Mouse (Mus musculus): ENCODE results near the gene Rnf167. TPM values are rescaled to one million over a fixed set of nuclear protein-coding genes. Genes with fewer than 3 reads are reported as not detected.

Gene Rnf167
- polyA plus RNA-seq, 1 experiment from 2014 or later = 114 TPM

GRCm38 (mm10) chr11:70643051-70643450 lies 4.0 kb upstream of the Rnf167 start:
- H3K36me3 ChIP-seq (ENCODE audit: control insufficient read depth, insufficient read depth, low read length) = peaks cover 17% of the 10 kb centered on the region
- no peak overlapping the region for H3K27ac ChIP-seq (ENCODE audit: low read depth, low read length)
- 90% methylated on average over 6 of the region's 6 CpGs for WGBS
- no peak overlapping the region for H3K9ac ChIP-seq (ENCODE audit: low read depth, low read length)
- no peaks in the 10 kb centered on the region for H3K9me3 ChIP-seq (ENCODE audit: control insufficient read depth, low read length)
- ATAC-seq (replicated peaks; ENCODE audit: low FRiP score) = no peak
- H3K4me2 ChIP-seq = peak overlapping the region; percentile 13
- no peak overlapping the region for H3K4me3 ChIP-seq (ENCODE audit: low read depth, low read length)
- peaks cover 34% of the 10 kb centered on the region for H3K4me1 ChIP-seq (replicated peaks; ENCODE audit: control insufficient read depth, insufficient read depth, low read length)
- no peak for DNase-seq (ENCODE audit: low spot score)
- H3K27me3 ChIP-seq (replicated peaks; ENCODE audit: control insufficient read depth, insufficient read depth, low read length) = no peaks in the 10 kb centered on the region

DNA sequence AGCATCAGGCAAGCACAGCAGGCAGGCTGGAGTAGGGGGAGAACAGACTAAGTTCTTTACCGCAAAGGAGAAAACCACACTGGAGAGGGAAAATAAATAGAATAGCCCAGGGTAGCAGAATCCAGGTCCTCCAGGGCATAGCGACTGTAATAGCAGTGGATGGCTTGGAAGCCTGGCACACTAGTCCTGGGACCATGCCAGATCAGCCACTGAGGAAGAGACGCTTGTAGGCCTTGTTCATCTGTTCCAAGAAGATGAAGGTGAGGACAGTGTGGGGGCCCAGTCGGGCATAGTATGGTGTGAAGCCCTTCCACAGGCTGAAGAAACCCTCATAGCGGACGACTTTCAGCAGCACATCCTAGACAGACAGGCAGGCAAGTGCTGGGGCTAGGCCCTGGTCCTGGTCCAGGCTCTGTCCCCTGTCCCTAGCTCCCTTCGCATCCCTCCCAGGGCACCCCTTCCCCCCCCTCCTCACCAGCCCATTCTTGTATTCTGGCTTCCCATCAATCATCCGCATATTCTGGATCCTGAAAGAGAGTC lies 2.4 kb upstream of the Rnf167 start:
- no peak overlapping the region for H3K4me3 ChIP-seq (ENCODE audit: low read depth, low read length)
- H3K4me2 ChIP-seq = no peak overlapping the region
- DNase-seq (ENCODE audit: low spot score) = no peak
- no peaks in the 10 kb centered on the region for H3K9me3 ChIP-seq (ENCODE audit: control insufficient read depth, low read length)
- ATAC-seq (replicated peaks; ENCODE audit: low FRiP score) = no peak
- H3K4me1 ChIP-seq (replicated peaks; ENCODE audit: control insufficient read depth, insufficient read depth, low read length) = peaks cover 33% of the 10 kb centered on the region
- peaks cover 25% of the 10 kb centered on the region for H3K36me3 ChIP-seq (ENCODE audit: control insufficient read depth, insufficient read depth, low read length)
- WGBS = 94% methylated on average over 8 of the region's 8 CpGs
- no peak overlapping the region for H3K27ac ChIP-seq (ENCODE audit: low read depth, low read length)
- H3K27me3 ChIP-seq (replicated peaks; ENCODE audit: control insufficient read depth, insufficient read depth, low read length) = no peaks in the 10 kb centered on the region
- 0 out of 2 replicates have a peak overlapping the region, but pooled peaks have one; percentile 9 for H3K9ac ChIP-seq (ENCODE audit: low read depth, low read length)

DNA sequence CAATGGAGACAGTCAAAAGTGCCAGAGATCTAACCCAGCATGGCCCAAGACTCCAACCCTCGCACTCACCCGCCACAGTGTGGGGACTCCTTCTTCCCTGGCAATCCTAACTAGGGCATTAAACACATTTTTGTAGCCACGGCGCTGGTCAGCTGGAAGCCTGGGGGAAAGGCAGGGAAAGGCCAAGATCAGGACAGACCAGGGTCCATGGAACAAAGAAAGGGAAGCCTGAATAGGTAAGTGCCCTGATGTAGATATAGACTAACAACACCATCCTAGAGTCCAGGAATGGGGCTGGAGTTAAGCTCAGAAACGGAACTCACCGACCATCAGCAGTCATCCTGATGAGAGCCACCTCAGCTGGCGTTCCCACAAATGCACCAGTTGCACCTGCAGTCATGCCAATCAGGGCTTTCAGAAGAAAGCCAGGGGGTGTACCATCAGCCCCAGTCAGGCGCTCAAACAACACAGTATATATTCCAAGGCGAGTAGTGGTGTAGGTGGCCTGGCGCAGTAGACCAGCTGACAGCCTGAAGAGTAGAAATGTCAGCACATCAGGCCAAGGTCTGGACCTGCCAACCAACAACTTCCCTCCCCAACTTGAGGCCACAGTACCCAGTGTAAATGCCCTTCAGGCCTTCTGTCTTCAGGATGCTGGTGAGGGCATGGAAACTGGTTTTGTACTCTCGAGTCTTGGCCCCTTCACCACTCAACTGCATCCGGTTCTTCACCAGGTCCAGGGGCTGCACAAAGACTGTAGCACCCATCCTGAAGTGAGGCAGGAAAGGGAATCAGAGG lies 1.4 kb upstream of the Rnf167 start:
- H3K27me3 ChIP-seq (replicated peaks; ENCODE audit: control insufficient read depth, insufficient read depth, low read length) = no peaks in the 10 kb centered on the region
- peak overlapping the region; percentile 81 for H3K27ac ChIP-seq (ENCODE audit: low read depth, low read length)
- DNase-seq (ENCODE audit: low spot score) (no peak), ATAC-seq (replicated peaks; ENCODE audit: low FRiP score) (no peak)
- peaks cover 34% of the 10 kb centered on the region for H3K4me1 ChIP-seq (replicated peaks; ENCODE audit: control insufficient read depth, insufficient read depth, low read length)
- no peaks in the 10 kb centered on the region for H3K9me3 ChIP-seq (ENCODE audit: control insufficient read depth, low read length)
- peaks cover 33% of the 10 kb centered on the region for H3K36me3 ChIP-seq (ENCODE audit: control insufficient read depth, insufficient read depth, low read length)
- H3K4me3 ChIP-seq (ENCODE audit: low read depth, low read length) = peak overlapping the region; percentile 92
- 87% methylated on average over 12 of the region's 12 CpGs for WGBS
- H3K4me2 ChIP-seq = peak overlapping the region; percentile 82
- peak overlapping the region; percentile 70 for H3K9ac ChIP-seq (ENCODE audit: low read depth, low read length)

DNA sequence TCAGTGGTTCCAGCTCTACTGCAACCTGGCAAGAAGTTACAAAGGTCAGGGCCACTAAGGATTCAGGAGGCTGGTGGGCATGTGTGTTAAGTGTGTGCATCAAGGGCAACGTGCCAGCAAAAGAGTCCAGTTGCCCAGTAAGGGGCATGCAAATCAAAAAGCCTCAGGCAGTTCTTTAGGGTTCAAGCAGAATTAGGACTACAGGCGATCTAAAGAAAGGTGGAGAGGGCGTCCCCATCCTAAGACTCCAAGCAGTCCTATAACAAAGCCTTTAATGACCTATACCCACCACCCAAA lies 828 bp upstream of the Rnf167 start:
- WGBS = 27% methylated on average over 3 of the region's 3 CpGs
- H3K27me3 ChIP-seq (replicated peaks; ENCODE audit: control insufficient read depth, insufficient read depth, low read length) = no peaks in the 10 kb centered on the region
- H3K9ac ChIP-seq (ENCODE audit: low read depth, low read length) = peak overlapping the region; percentile 70
- peaks cover 38% of the 10 kb centered on the region for H3K36me3 ChIP-seq (ENCODE audit: control insufficient read depth, insufficient read depth, low read length)
- no peak for DNase-seq (ENCODE audit: low spot score)
- H3K4me2 ChIP-seq = peak overlapping the region; percentile 82
- H3K9me3 ChIP-seq (ENCODE audit: control insufficient read depth, low read length) = no peaks in the 10 kb centered on the region
- H3K4me1 ChIP-seq (replicated peaks; ENCODE audit: control insufficient read depth, insufficient read depth, low read length) = peaks cover 39% of the 10 kb centered on the region
- peak overlapping the region; percentile 92 for H3K4me3 ChIP-seq (ENCODE audit: low read depth, low read length)
- peak overlapping the region; percentile 81 for H3K27ac ChIP-seq (ENCODE audit: low read depth, low read length)
- ATAC-seq (replicated peaks; ENCODE audit: low FRiP score) = no peak

DNA sequence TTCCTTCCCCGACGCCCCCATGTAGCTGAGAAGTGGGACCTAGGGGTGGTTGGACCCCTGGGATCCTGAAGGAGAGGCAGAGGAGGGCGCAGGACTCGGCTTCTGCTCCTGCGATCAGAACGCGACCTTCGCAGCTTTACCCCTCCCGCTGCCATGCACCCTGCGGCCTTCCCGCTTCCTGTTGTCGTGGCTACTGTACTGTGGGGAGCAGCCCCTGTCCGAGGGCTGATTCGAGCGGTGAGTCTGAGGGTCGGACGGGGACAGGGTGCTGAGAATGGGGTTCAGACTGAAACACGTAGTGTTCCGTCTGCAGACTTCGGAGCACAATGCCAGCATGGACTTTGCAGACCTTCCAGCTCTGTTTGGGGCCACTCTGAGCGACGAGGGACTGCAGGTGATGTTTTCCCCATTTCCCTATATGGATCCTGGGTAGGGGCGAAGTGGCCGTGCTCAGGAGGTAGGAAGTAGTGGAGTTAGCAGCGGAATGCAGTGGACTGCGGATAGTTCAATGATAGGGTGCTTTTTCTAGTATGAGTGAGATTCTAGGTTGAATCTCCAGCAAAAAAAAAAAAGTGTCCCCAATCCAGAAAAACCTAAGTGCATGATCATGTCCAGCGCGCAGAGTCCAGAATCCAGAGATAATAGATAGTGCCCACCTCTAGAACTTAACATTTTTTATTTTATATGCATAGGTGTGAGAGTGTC lies 833 bp downstream of the Rnf167 start:
- WGBS = 3% methylated on average over 28 of the region's 28 CpGs
- peak; percentile 55 for DNase-seq (ENCODE audit: low spot score)
- H3K4me2 ChIP-seq = peak overlapping the region; percentile 92
- H3K9ac ChIP-seq (ENCODE audit: low read depth, low read length) = peak overlapping the region; percentile 95
- H3K4me3 ChIP-seq (ENCODE audit: low read depth, low read length) = peak overlapping the region; percentile 92
- no peaks in the 10 kb centered on the region for H3K9me3 ChIP-seq (ENCODE audit: control insufficient read depth, low read length)
- peaks cover 55% of the 10 kb centered on the region for H3K4me1 ChIP-seq (replicated peaks; ENCODE audit: control insufficient read depth, insufficient read depth, low read length)
- H3K36me3 ChIP-seq (ENCODE audit: control insufficient read depth, insufficient read depth, low read length) = peaks cover 51% of the 10 kb centered on the region
- peak overlapping the region; percentile 98 for H3K27ac ChIP-seq (ENCODE audit: low read depth, low read length)
- H3K27me3 ChIP-seq (replicated peaks; ENCODE audit: control insufficient read depth, insufficient read depth, low read length) = no peaks in the 10 kb centered on the region
- ATAC-seq (replicated peaks; ENCODE audit: low FRiP score) = peak; percentile 21; the same call in 1 of the 2 replicates

DNA sequence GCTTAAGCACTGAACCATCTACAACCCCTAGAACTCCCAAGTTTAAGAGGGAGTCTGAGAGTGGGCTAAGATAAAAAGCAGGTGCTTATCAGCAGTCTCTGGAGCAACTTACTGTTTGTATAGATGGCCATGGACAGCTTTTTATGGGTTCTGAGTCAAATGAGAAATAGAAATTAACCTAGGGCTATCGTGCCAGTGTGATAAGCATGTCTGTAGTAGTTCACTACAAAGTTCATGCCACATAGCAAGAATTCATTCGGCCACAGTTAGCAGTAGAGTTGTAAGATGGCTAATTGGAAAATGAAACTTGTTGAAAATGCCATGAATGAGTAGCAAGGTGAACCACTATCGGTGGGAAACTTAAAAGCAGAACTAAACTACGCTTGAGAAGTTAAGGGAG lies 1.5 kb downstream of the Rnf167 start:
- ATAC-seq (replicated peaks; ENCODE audit: low FRiP score) (peak; percentile 33), DNase-seq (ENCODE audit: low spot score) (no peak)
- no peaks in the 10 kb centered on the region for H3K9me3 ChIP-seq (ENCODE audit: control insufficient read depth, low read length)
- 50% methylated on average over 4 of the region's 4 CpGs for WGBS
- peak overlapping the region; percentile 92 for H3K4me2 ChIP-seq
- peak overlapping the region; percentile 92 for H3K4me3 ChIP-seq (ENCODE audit: low read depth, low read length)
- H3K9ac ChIP-seq (ENCODE audit: low read depth, low read length) = peak overlapping the region; percentile 95
- H3K36me3 ChIP-seq (ENCODE audit: control insufficient read depth, insufficient read depth, low read length) = peaks cover 48% of the 10 kb centered on the region
- no peaks in the 10 kb centered on the region for H3K27me3 ChIP-seq (replicated peaks; ENCODE audit: control insufficient read depth, insufficient read depth, low read length)
- peaks cover 56% of the 10 kb centered on the region for H3K4me1 ChIP-seq (replicated peaks; ENCODE audit: control insufficient read depth, insufficient read depth, low read length)
- peak overlapping the region; percentile 98 for H3K27ac ChIP-seq (ENCODE audit: low read depth, low read length)

DNA sequence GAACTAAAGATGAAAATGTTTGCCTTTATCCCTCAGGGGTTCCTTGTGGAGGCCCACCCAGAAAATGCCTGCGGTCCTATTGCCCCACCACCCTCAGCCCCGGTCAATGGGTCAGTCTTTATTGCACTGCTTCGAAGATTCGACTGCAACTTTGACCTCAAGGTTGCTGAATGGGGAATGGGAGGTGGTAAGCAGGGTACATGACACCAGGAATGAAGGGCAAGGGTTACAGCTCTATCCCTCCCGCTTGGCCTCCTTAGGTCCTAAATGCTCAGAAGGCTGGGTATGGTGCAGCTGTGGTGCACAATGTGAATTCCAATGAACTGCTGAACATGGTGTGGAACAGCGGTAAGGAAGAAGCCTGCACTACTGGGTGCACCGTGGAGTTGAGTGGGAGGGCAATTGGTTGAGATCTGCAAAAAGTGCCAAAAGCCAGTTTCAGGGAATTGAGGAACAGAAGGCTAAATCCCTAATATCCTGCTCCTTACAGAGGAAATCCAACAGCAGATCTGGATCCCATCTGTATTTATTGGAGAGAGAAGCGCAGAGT lies 2.2 kb downstream of the Rnf167 start:
- H3K27me3 ChIP-seq (replicated peaks; ENCODE audit: control insufficient read depth, insufficient read depth, low read length) = no peaks in the 10 kb centered on the region
- H3K9me3 ChIP-seq (ENCODE audit: control insufficient read depth, low read length) = no peaks in the 10 kb centered on the region
- peaks cover 46% of the 10 kb centered on the region for H3K36me3 ChIP-seq (ENCODE audit: control insufficient read depth, insufficient read depth, low read length)
- DNase-seq (ENCODE audit: low spot score) (no peak), ATAC-seq (replicated peaks; ENCODE audit: low FRiP score) (no peak)
- peak overlapping the region; percentile 92 for H3K4me3 ChIP-seq (ENCODE audit: low read depth, low read length)
- peaks cover 56% of the 10 kb centered on the region for H3K4me1 ChIP-seq (replicated peaks; ENCODE audit: control insufficient read depth, insufficient read depth, low read length)
- H3K4me2 ChIP-seq = peak overlapping the region; percentile 92
- H3K9ac ChIP-seq (ENCODE audit: low read depth, low read length) = peak overlapping the region; percentile 95
- 82% methylated on average over 8 of the region's 8 CpGs for WGBS
- peak overlapping the region; percentile 98 for H3K27ac ChIP-seq (ENCODE audit: low read depth, low read length)

- Histone ChIP-seq H3K9me3 (ENCODE audit: control insufficient read depth, low read length) (no peaks in the 10 kb centered on the region), H3K27me3 (replicated peaks; ENCODE audit: control insufficient read depth, insufficient read depth, low read length) (no peaks in the 10 kb centered on the region), H3K4me3 (ENCODE audit: low read depth, low read length) (peak overlapping the region; percentile 100), H3K9ac (ENCODE audit: low read depth, low read length) (peak overlapping the region; percentile 55), H3K36me3 (ENCODE audit: control insufficient read depth, insufficient read depth, low read length) (peaks cover 34% of the 10 kb centered on the region), H3K4me1 (replicated peaks; ENCODE audit: control insufficient read depth, insufficient read depth, low read length) (peaks cover 54% of the 10 kb centered on the region), H3K4me2 (peak overlapping the region; percentile 92), H3K27ac (ENCODE audit: low read depth, low read length) (peak overlapping the region; percentile 77)
- ATAC-seq (replicated peaks; ENCODE audit: low FRiP score) (no peak), DNase-seq (ENCODE audit: low spot score) (no peak)
- WGBS = 54% methylated on average over 12 of the region's 12 CpGs
Measured at GRCm38 (mm10) chr11:70650322-70651175, 3.5 kb downstream of the Rnf167 start.

Measured in liver, embryonic 11.5 days (tissue).